Mouse (Mus musculus) forelimb bud, embryonic 11.5 days (tissue): Measurements from ENCODE around the gene Olfr1138.

Source experiments
- DNase-seq: peaks from one replicate; pipeline ENCODE4 v3.0.0-alpha.2; 2012; ENCODE audit warnings: low read depth, low spot score

Gene Olfr1138

GRCm38 (mm10) chr2:87739878-87740277 is at the start of gene Olfr1138:
Olfr1138 (minus strand) TSS chr2:87739978.
- DNase-seq, result no peak

- DNase-seq, result no peak
These were observed 39.4 kb upstream of the Olfr1138 start, which contains the start of gene Olfr152 for GRCm38 (mm10) chr2:87779183-87779582. Olfr152 (plus strand) TSS chr2:87779483.

GRCm38 (mm10) chr2:87776143-87776542 is 36.4 kb upstream of the Olfr1138 start:
- no peak for DNase-seq

- DNase-seq, result no peak
These were observed 14.1 kb upstream of the Olfr1138 start, which contains the start of gene Olfr1141 for GRCm38 (mm10) chr2:87753891-87754290. Olfr1141 (minus strand) TSS chr2:87753991.

- DNase-seq, result no peak
These were observed 3.7 kb upstream of the Olfr1138 start, which contains the start of gene Olfr1140 for GRCm38 (mm10) chr2:87743452-87743851. Olfr1140 (plus strand) TSS chr2:87743752.

GRCm38 (mm10) chr2:87713079-87713478 is 26.7 kb downstream of the Olfr1138 start, which contains the start of gene Olfr1137:
Olfr1137 (minus strand) TSS chr2:87713179.
- DNase-seq, result no peak

GRCm38 (mm10) chr2:87693847-87694246 is 45.9 kb downstream of the Olfr1138 start, which contains the start of gene Olfr1136:
Olfr1136 (minus strand) TSS chr2:87693947.
- DNase-seq, result no peak
